26 mouse cellular contexts compared by ENCODE assay signal in genomic region chr17:14557214-14557613, GRCm38 (mm10).
DNase-seq lines count a peak whose midpoint lies in the region; ATAC-seq and TF ChIP-seq lines count a peak whose summit lies in the region.
"Had no signal": no experiment of that assay in that cellular context is flagged by ENCODE, and none has a peak within 500 bp of the region (broad histone marks: within the 10 kb centered on the region; RNA-seq: fewer than 3 reads in every experiment).

No protein-coding gene starts in this region.

- no peak overlapping the region for H3K4me2 ChIP-seq in heart, embryonic 12.5 days
- no peak overlapping the region for H3K4me2 ChIP-seq in limb, embryonic 14.5 days (replicated peaks; ENCODE audit: low read depth, low read length, severe bottlenecking)
- no peak overlapping the region for H3K4me2 ChIP-seq in myocyte (ENCODE audit: low read depth)
- H3K4me2 ChIP-seq: embryonic facial prominence, embryonic 13.5 days; embryonic facial prominence, embryonic 15.5 days; forebrain, embryonic 13.5 days; forebrain, embryonic 15.5 days had no signal

- no peaks in the 10 kb centered on the region for H3K79me2 ChIP-seq in C2C12 (ENCODE audit: control insufficient read depth, insufficient read depth)
- H3K79me2 ChIP-seq in myocyte (ENCODE audit: control insufficient read depth, insufficient read depth): no peaks in the 10 kb centered on the region

- no peak for TF ChIP-seq POLR2A in limb, embryonic 14.5 days (IDR thresholded peaks at IDR 0.05; ENCODE audit: borderline replicate concordance, extremely low read depth, insufficient read depth, insufficient read length)
- TF ChIP-seq POLR2A in myocyte (IDR thresholded peaks at IDR 0.05; ENCODE audit: insufficient read length, low read depth): no peak

- H3K79me3 ChIP-seq in C2C12 (ENCODE audit: low read depth): no peaks in the 10 kb centered on the region

- H3K9ac ChIP-seq in heart, embryonic 12.5 days: no peak overlapping the region
- H3K9ac ChIP-seq in limb, embryonic 14.5 days (ENCODE audit: low read depth, low read length, severe bottlenecking): no peak overlapping the region
- H3K9ac ChIP-seq: embryonic facial prominence, embryonic 13.5 days; embryonic facial prominence, embryonic 15.5 days; forebrain, embryonic 13.5 days; forebrain, embryonic 15.5 days; forebrain, postnatal 0 days had no signal

- no peaks in the 10 kb centered on the region for H3K36me3 ChIP-seq in heart, embryonic 12.5 days
- H3K36me3 ChIP-seq in C2C12 (ENCODE audit: control insufficient read depth, insufficient read depth) (peaks cover 3% of the 10 kb centered on the region), myocyte (ENCODE audit: control insufficient read depth, insufficient read depth) (no peaks in the 10 kb centered on the region)
- no peaks in the 10 kb centered on the region for H3K36me3 ChIP-seq in limb, embryonic 14.5 days (ENCODE audit: control insufficient read depth, insufficient read depth, low read length)
- H3K36me3 ChIP-seq: embryonic facial prominence, embryonic 13.5 days; embryonic facial prominence, embryonic 15.5 days; forebrain, embryonic 15.5 days; G1E had no signal

- no peak overlapping the region for H3K27ac ChIP-seq in heart, embryonic 12.5 days (ENCODE audit: poor library complexity, severe bottlenecking)
- no peak overlapping the region for H3K27ac ChIP-seq in limb, embryonic 14.5 days (replicated peaks; ENCODE audit: low read depth, low read length)
- H3K27ac ChIP-seq: embryonic facial prominence, embryonic 13.5 days; embryonic facial prominence, embryonic 15.5 days; forebrain, embryonic 13.5 days; forebrain, embryonic 15.5 days had no signal

- no peaks in the 10 kb centered on the region for H3K4me1 ChIP-seq in heart, embryonic 12.5 days (replicated peaks)
- H3K4me1 ChIP-seq in limb, embryonic 14.5 days (ENCODE audit: control insufficient read depth, insufficient read depth, low read length): no peaks in the 10 kb centered on the region; the same call in 1 of the 2 replicates
- H3K4me1 ChIP-seq: forebrain, embryonic 13.5 days; forebrain, embryonic 15.5 days had no signal

- DNase-seq in heart, adult 11 months: peak; percentile 17
- DNase-seq in limb, embryonic 14.5 days (ENCODE audit: low spot score): peak; percentile 46
- DNase-seq in kidney, adult 18-20 months: no peak
- DNase-seq: adrenal gland, adult 2 months; adrenal gland, postnatal 10 days; adrenal gland, postnatal 25 days; B cell, adult 2 months; cerebellum, adult 11 months; cerebellum, adult 18-20 months; cerebellum, adult 8-10 months; cerebellum, adult 9-11 months; cerebellum, postnatal 14 days; cerebellum, postnatal 36 days; embryo, embryonic 11 days; forebrain, postnatal 0 days had no signal

- no peak overlapping the region for H3K4me3 ChIP-seq in heart, embryonic 12.5 days
- H3K4me3 ChIP-seq in C2C12 (ENCODE audit: insufficient read depth, poor library complexity, severe bottlenecking) (no peak overlapping the region), myocyte (no peak overlapping the region)
- H3K4me3 ChIP-seq in limb, embryonic 14.5 days (replicated peaks; ENCODE audit: low read length): no peak overlapping the region
- H3K4me3 ChIP-seq: embryonic facial prominence, embryonic 13.5 days; embryonic facial prominence, embryonic 15.5 days; forebrain, embryonic 13.5 days; forebrain, embryonic 15.5 days had no signal

- H3ac ChIP-seq in C2C12 (ENCODE audit: control insufficient read depth, insufficient read length, low read depth) (no peak overlapping the region), myocyte (ENCODE audit: control insufficient read depth, insufficient read length) (no peak overlapping the region)

- 0 out of 2 replicates have a peak, but pooled peaks cover 3% of the 10 kb centered on the region for H3K27me3 ChIP-seq in heart, embryonic 12.5 days (replicated peaks)
- H3K27me3 ChIP-seq in C2C12 (ENCODE audit: control insufficient read depth, insufficient read depth, insufficient read length) (no peaks in the 10 kb centered on the region), myocyte (ENCODE audit: control insufficient read depth, insufficient read depth, insufficient read length) (no peaks in the 10 kb centered on the region)
- no peaks in the 10 kb centered on the region for H3K27me3 ChIP-seq in limb, embryonic 14.5 days (ENCODE audit: control insufficient read depth, insufficient read depth, low read length)
- H3K27me3 ChIP-seq: CH12.LX; forebrain, embryonic 13.5 days; forebrain, embryonic 15.5 days had no signal

- TF ChIP-seq CTCF in C2C12 (IDR thresholded peaks at IDR 0.05; ENCODE audit: control insufficient read depth, insufficient read depth, insufficient read length): no peak

- ATAC-seq in heart, embryonic 12.5 days (ENCODE audit: insufficient number of reproducible peaks, low FRiP score): no peak
- ATAC-seq in limb, embryonic 14.5 days (ENCODE audit: low FRiP score, low read depth): peak; percentile 41
- ATAC-seq in CD4-positive, CD25-positive, alpha-beta regulatory T cell, adult 4 months: no peak
- ATAC-seq: forebrain, embryonic 13.5 days; forebrain, embryonic 15.5 days; forebrain, postnatal 0 days; Patski had no signal

- no peaks in the 10 kb centered on the region for H3K9me3 ChIP-seq in heart, embryonic 12.5 days (replicated peaks)
- no peaks in the 10 kb centered on the region for H3K9me3 ChIP-seq in limb, embryonic 14.5 days (ENCODE audit: control insufficient read depth, low read length)
- H3K9me3 ChIP-seq: embryonic facial prominence, embryonic 13.5 days; embryonic facial prominence, embryonic 15.5 days; forebrain, embryonic 13.5 days; forebrain, embryonic 15.5 days; G1E had no signal

TF ChIP-seq in C2C12, 6 proteins besides CTCF, POLR2A, EP300 and RAD21:
- TF ChIP-seq USF1 (IDR thresholded peaks at IDR 0.05; ENCODE audit: low read depth) (no peak), MYOD1 (IDR thresholded peaks at IDR 0.05; ENCODE audit: control insufficient read depth, insufficient read length, low read depth) (peak; percentile 63)

TF ChIP-seq in myocyte, 11 proteins besides CTCF, POLR2A, EP300 and RAD21:
- TF ChIP-seq MYOD1 (IDR thresholded peaks at IDR 0.05; ENCODE audit: control insufficient read depth in 1 of 3, insufficient read length in 2 of 3, low read depth in 2 of 3) (peak in 2 of 3 experiments; percentile 54 to 75), TCF3 (IDR thresholded peaks at IDR 0.05; ENCODE audit: insufficient read length, low read depth) (no peak), TCF12 (IDR thresholded peaks at IDR 0.05; ENCODE audit: insufficient read depth, poor library complexity, severe bottlenecking) (peak; percentile 40)
